Mouse (Mus musculus): Measurements from ENCODE around the gene Ncam1.

DNA sequence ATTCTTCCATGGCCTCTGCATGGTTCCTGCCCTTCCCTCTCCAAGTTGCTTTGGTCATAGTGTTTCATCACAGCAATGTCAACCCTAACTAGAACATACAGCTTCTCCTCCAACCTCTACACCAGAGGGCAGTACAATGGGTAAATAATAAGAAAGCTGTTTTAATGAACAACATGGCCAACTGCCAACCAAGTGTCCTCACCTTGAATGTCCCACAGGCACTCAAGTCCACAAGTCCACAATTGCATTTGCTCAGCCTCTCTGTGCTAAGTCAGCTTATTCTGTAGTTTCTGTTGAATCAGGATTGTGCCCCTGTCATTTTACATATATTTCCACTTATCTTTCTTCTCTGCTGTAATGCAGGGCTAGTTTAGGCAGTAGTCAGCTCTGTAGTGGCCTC, 91.1 kb downstream of the Ncam1 start:
- no peak for TF ChIP-seq CTCF (IDR thresholded peaks at IDR 0.05)
- no peak for TF ChIP-seq POLR2A (IDR thresholded peaks at IDR 0.05; ENCODE audit: insufficient read depth, low read depth, low read length)

Measured in heart, adult 2 months (tissue).